Mouse (Mus musculus) gastrocnemius, adult 2 months (tissue): ENCODE measurements at regions not wholly inside any gene's neighbourhood (a gene's known extent, or its start where the extent isn't known, plus 50 kb on each side); places are given as distances from the start of the nearest gene placed in this dataset.

ENCODE experiments used
- DNase-seq: peaks from one replicate; pipeline ENCODE4 v3.0.0; 2022
- H3K27ac ChIP-seq: fragments of 200-600 bp; 2 replicates; pipeline ENCODE4 v1.8.1; 2022; ENCODE audit warnings: mild to moderate bottlenecking
- H3K4me3 ChIP-seq: fragments of 200-600 bp; 2 replicates; pipeline ENCODE4 v1.8.1; 2022; ENCODE audit warnings: mild to moderate bottlenecking, moderate library complexity
- CTCF ChIP-seq: fragments of 200-600 bp; IDR thresholded peaks from 2 replicates; pipeline ENCODE4 v1.8.1; 2022; ENCODE audit warnings: antibody characterized with exemption, mild to moderate bottlenecking, moderate library complexity
- intact Hi-C: fragments of 180-260 bp; cut with DNase I; formaldehyde crosslinking; loops from one replicate; pipeline ENCODE4 v1.15.1; 2025

DNA sequence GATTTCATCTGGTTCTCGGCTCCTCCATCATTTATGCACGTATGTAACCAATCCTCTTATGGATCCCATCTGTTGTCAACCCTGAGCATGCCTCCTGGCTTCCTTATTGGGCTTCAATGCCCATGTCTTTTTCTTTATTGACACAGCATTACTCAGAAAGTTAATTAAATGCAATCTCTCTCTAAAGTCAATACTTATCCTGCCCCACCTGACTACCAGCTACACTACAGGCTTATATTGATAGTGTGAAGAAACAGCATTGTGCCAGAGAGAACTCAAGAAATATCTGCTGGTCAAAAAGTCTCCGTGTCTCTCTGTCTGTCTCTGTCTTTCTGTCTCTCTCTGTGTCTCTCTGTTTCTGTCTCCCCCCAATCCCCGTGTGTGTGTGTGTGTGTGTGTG is 194.7 kb upstream of the Rfx3 start:
- DNase-seq: no peak
- Histone ChIP-seq H3K4me3 (no peak overlapping the region), H3K27ac (no peak overlapping the region)
- intact Hi-C loops: no loop called here
- TF ChIP-seq CTCF: no peak

DNA sequence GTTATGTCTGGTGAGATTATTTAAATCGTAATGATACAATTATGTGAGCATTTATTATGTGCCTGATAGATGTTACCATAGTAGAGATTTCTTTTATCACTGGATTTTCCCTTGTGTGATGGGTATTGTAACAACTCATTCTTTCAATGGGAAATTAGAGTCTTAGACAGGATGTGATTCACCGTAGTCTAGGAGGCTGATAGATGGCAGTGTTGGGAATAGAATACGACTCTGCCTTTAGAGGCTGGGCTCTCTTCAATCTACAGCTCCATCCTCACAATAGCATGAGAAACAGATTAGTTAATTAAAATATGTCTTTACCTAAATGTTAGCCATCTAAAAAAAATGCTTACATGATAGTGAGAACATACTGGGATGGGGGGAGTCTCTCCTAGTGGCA is 192.8 kb upstream of the Rfx3 start:
- H3K4me3 ChIP-seq: no peak overlapping the region
- no peak for TF ChIP-seq CTCF
- DNase-seq: no peak
- intact Hi-C loops: no loop called here
- H3K27ac ChIP-seq: no peak overlapping the region

DNA sequence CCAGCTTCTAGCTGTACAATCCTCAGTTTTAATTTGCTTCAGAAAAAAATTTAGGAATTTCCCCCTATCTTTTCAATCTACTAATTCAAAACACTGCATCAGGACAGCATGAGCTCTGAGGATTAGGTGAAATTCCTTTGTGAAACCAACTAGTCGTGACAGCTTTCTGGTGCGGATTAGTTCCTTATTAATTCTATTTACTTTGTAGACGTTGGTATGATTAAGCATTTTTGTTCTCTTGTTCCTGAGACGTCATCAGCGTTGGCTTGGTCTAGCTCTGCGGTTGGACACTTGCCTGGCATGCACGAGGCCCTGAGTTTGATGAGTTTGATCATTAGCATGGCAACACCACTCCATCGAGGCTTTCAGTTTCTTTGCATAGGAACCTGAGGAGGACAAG is 188.4 kb upstream of the Rfx3 start:
- DNase-seq: no peak
- no peak overlapping the region for H3K4me3 ChIP-seq
- H3K27ac ChIP-seq: no peak overlapping the region
- intact Hi-C loops: no loop called here
- TF ChIP-seq CTCF: no peak

DNA sequence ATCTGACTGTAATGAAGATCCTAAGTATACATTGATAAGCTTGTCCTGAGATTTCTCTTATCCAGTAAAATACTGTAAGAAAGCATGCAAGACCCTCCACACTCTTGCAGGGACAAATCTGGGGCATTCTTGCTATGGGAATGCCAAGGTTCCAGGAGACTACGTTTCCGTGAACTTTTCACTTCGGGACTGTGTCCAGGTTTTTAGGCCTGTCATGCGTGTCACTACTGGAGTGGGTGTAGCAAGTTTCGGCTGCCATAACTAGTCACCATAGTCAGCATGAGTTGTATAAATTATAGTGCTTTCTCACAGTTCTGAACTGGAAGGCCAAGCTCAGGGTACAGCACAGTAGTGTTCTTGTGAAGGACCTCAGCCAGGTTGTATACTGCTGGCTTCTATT is 185.9 kb upstream of the Rfx3 start:
- intact Hi-C loops: no loop called here

DNA sequence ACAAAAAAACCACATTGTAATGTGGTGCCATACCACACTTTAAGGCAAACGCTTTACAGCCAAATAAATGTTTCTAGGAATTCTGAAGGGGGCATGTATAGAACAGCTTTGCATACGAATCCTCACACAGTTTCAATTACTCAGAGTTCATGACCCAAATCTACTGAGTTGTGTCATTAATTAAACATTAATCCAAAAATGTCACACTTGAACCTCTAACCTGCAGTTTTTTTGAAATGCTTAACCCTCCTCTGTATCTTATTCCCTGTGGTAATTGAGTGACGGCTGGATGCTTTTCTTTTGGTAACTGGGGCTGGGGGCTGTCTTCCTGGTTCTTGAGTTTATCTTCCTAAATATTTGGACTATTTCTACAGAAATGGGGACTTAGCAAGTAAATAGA is 181.3 kb upstream of the Rfx3 start:
- no peak for DNase-seq
- Histone ChIP-seq H3K4me3 (no peak overlapping the region), H3K27ac (no peak overlapping the region)
- intact Hi-C loops: no loop called here
- no peak for TF ChIP-seq CTCF

More for the DNA sequence above, 185.9 kb upstream of the Rfx3 start:
- TF ChIP-seq CTCF: no peak
- Histone ChIP-seq H3K27ac (no peak overlapping the region), H3K4me3 (no peak overlapping the region)
- DNase-seq: no peak

DNA sequence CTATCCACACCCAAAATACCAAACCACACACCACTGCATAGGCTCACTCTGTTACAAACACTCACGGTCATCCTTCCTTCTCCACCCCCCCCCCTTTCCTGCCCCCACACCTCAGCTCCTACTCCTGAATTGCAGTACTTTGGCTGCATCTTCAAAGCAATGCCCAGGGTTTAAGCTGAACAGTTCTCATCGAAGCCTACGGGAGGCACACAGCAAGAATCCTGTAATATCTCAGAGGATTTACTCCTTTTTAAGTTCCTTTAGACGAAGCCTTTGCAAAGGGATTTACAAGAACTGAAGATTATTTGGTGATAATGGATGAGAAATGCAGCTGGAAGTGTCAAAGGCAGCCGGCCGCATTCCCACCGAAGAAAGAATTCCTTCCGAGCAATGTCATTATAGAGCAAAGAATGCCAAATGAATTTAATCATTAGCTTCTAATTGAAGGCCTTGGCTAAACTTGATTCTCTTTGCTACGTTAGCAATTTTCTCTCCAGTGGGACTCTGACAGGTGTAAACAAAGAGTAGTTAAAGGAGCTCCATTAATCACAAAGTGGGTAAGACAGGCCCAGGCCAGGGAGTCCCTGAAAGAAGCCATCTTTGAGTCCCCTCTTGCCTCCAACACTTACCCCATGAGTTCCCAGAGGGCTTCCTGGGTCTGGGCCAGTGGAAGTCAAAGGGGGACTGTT is 180.6 kb upstream of the Rfx3 start:
- Histone ChIP-seq H3K27ac (no peak overlapping the region), H3K4me3 (no peak overlapping the region)
- DNase-seq: no peak
- no peak for TF ChIP-seq CTCF
- intact Hi-C loops: no loop called here

DNA sequence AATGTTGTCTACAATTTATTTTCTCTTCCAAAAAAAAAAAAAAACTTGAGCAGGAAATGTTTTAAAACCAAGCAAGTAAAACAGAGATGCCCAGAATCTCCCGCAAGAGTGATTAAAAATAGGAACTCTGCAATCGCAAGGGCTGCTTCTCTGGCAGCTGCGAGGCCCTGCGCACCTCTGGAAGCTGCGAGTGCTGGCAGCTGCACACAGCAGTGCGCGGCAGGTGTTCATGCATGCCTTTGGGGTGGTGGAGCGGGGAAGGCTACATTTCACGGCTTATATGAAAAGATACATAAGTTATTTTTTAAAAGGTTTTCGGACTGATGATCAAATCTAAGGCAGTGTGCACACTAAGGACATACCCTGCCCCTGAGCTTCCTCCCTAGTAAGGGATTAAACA is 179.3 kb upstream of the Rfx3 start:
- intact Hi-C loops: no loop called here
- DNase-seq: no peak
- Histone ChIP-seq H3K27ac (no peak overlapping the region), H3K4me3 (no peak overlapping the region)
- TF ChIP-seq CTCF: no peak

DNA sequence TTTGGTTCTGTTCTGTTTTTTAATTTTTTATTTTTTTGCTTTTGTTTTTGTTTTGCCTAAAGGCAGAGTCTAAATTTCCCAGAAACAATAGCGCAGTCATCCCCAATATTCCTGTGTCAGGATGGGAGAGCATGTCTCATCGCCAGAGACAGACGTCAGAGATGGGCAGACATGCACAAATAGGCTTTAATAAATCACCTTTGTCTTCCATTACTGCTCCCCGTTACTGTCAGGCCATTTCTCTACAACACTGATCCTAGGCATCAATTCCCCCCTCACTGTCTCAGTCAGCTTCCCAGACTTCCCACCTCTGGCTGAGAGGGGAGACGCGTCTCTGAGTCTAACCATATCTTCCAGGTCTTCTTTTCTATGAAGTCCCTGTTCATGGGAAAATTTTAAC is 177.4 kb upstream of the Rfx3 start:
- intact Hi-C loops: no loop called here
- no peak for DNase-seq
- TF ChIP-seq CTCF: no peak
- Histone ChIP-seq H3K4me3 (no peak overlapping the region), H3K27ac (no peak overlapping the region)

DNA sequence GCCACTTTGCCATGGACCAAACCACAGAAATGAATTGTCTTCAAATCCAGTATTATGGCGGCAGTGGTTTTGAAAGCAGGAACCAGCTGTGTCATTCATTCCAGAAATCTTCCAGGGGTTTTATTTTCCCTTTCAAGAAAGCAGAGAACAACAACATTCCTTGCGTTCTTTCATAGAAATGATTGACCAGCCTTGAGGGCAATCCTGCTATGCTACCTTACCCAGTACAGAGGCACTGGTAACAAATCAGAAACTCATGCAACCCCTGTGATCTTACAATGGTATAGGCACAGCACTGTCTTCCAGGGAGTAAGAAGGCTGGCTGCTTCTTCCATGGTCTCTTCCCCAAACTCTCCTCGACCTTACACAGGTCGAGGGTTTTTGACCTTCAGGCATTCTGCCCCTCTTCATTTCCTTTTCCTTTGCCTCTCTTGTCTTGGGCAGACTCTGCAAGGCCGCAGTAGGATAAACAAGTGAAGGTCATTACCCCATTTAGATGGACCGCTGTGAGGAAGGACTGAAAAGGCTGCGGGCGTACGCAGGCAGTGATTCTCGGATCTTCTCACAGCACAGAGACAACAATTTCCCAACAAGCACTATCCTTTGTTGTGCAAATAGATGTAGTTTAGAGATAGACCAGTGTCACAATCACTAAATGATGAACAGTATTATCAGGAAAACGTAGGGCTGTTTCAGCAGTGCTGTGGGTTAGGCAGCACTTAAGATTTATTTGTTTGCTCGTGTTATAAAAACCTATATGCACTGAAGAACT is 171.6 kb upstream of the Rfx3 start:
- Histone ChIP-seq H3K27ac (no peak overlapping the region), H3K4me3 (no peak overlapping the region)
- intact Hi-C loops: no loop called here
- DNase-seq: no peak
- TF ChIP-seq CTCF: no peak

DNA sequence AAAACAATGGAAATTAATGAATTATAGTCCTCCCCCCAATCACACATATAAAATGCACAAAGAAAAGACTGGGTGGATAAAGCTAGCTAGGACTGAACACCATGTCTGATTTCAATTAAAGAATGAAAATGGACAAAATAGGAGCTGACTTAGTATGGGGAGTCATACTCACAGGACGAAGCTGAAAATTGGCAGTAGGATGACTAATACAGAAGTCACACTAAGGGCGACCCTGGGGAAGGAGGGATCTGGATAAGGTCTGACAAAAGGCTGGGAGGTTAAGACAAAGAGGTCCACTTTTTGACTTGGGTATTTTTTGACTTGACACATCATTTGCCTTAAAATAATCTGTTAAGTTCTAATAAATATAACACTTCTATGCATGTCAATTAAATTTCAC is 170.2 kb upstream of the Rfx3 start:
- no peak for TF ChIP-seq CTCF
- intact Hi-C loops: no loop called here
- Histone ChIP-seq H3K4me3 (no peak overlapping the region), H3K27ac (no peak overlapping the region)
- DNase-seq: no peak

DNA sequence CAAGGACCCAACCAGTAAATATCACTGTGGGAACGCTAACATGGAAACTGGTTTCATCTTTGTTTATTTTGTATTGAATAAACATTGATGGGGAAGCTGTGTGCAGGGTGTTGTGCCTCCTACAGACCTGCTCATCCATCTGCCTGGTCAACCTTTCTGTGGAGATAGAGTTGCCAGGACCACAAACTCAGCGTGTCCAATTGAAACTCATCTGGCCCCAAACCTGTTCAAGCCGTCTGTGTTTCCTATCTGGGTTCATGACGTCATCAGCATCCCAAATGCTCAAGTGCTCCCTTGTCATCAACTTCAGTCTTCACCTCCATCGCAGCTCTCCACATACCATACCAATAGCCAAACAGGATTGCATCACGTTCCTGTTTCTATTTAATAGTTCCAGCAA is 167.1 kb upstream of the Rfx3 start:
- no peak overlapping the region for H3K4me3 ChIP-seq
- intact Hi-C loops: no loop called here
- no peak for DNase-seq
- TF ChIP-seq CTCF: no peak
- no peak overlapping the region for H3K27ac ChIP-seq

DNA sequence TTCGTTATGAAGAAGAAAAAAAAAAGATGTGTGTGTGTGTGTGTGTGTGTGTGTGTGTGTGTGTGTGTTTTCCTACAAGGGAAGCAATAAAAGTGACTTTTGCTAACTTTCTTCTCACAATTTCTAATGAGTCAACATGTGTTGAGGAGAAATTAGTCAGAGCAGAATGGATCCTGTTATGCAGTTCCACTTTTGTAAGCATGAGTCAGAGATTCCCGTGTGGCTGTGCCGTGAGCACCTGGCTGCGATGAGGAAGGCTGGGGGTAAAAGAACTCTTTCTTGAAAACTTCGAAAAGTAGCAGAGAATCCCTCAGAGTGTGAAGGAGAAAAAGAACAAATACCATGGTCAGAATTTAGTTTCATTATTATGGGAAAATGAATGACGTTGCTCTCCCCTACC is 165.9 kb upstream of the Rfx3 start:
- no peak for DNase-seq
- no peak for TF ChIP-seq CTCF
- no peak overlapping the region for H3K27ac ChIP-seq
- intact Hi-C loops: no loop called here
- no peak overlapping the region for H3K4me3 ChIP-seq

DNA sequence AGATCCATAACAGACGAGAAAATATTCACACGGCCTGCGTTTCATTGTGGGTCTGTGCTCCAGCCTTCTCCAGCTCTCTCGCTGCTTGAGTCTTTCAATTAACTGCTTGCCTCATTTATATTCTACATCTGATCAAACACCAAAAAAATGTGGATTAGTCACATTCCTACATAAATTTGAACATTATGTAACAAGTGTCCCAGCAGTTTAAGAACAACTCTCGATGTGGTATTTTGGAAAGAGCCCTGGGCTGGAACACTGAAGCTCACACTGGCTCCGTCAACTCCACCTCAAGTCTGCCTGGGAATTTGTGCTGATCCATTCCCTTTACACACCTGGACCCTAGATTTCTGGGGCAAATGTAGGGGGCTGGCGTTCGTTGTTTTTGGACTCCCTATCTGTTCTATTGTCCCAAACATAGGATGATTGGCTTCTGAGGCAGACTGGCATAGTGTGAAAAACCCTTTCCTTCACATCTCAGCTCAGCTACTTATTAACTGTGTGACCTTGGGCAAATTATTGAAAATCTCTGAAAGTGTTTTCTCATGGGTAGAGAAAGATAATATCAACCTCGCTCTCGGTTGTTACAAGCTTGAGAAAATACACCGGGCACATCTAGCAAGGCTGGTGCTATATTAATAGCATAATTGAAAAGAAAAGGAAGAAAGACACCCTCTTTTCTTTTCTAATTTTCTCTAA is 161.0 kb upstream of the Rfx3 start:
- H3K4me3 ChIP-seq: no peak overlapping the region
- intact Hi-C loops: no loop called here
- DNase-seq: no peak
- H3K27ac ChIP-seq: no peak overlapping the region
- no peak for TF ChIP-seq CTCF
